Mouse (Mus musculus) Muller cell, postnatal 12 days (primary cell): Measurements from ENCODE around the gene Olfr618.
"Not testable (repeated sequence)": the region's sequence is repeated elsewhere in the genome, so short reads cannot be mapped to it uniquely, and the experiment has no call there.

Experiments used
- DNase-seq: peaks from one replicate; pipeline ENCODE4 v3.0.0-alpha.2; 2015; ENCODE audit errors: inconsistent ontology term

Gene Olfr618

DNA sequence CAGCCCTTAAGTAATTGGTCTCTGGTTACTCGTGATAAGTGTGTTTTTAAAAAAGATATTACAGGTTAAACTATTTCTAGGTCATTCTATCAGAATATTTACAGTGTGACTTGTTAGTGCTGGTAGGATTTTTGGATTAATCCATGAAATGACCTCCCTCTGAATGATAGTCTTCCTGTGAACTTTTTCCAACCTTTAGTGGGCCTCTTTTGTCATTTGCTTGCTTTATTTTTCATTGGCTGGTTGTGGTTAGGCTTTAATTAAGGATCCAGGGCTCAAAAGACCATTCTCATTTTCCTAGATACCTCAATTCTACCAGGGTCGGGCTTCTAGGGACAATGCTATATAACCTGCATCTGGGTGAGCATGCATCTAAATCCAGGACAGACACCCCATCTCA, at the start of gene Olfr618:
Gene Olfr618, plus strand, starts transcription at position 301 of the 400 bp plus-strand sequence.
- no peak for DNase-seq

DNA sequence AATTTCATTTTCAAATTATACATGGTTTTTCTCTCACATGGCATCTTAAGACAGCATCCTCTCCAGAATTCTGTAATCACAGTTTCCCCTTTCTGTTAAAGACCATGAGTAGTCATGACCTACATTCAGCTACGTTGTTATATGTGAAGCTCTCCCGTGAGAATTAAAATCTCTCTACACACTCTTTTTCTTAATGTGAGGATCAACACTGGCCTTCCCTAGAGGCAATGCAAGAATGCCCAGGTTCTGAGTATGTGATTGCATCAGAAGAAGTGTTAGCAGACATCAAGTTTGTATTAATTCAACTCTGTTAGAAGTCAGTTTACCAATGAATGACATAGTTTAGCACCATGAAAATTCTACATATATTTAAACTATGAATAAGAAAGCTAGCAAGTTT, 47.3 kb upstream of the Olfr618 start, which contains the start of gene Olfr612:
Gene Olfr612, minus strand, starts transcription at position 101 of the 400 bp plus-strand sequence.
- not testable (repeated sequence) for DNase-seq

DNA sequence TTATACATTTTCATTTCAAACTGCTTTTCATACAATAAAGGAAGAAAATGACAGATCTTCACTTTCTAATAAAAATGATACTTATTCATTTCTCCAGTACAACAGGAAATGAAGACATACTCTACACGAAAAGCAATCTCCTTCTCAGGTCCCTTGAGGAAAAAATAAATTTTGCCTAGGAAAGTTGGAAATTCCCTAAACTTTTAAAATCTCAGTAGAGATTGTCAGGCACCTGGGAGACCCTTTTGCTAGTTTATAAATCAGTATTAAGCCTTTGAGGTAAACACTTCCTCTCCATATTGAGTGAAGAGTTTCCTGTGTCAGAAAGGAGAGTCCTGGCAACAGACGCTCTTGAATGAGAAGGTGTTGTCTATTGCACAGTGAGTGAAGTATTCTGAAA, 42.1 kb upstream of the Olfr618 start, which contains the start of gene Olfr613:
Gene Olfr613, plus strand, starts transcription at position 301 of the 400 bp plus-strand sequence.
- DNase-seq: no peak

DNA sequence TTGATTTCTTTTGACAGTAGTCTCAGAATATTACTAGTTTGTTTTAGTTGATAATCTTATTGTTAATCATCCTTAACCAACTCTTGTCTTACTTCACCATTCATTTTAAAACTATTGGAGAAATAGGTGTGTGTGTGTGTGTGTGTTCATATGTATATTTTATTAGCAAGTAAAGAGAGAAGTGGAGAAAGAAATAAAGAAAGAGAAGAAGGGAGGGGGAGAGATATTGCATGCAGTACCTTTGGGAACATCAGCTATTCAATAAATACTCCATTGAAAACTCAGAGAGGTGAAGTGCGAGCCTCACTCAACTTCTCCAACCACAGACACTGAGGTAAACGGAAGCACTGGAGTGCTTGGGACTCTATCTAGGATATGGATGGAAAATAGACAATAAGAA, 34.1 kb upstream of the Olfr618 start, which contains the start of gene Olfr615:
Gene Olfr615, plus strand, starts transcription at position 301 of the 400 bp plus-strand sequence.
- DNase-seq: no peak

DNA sequence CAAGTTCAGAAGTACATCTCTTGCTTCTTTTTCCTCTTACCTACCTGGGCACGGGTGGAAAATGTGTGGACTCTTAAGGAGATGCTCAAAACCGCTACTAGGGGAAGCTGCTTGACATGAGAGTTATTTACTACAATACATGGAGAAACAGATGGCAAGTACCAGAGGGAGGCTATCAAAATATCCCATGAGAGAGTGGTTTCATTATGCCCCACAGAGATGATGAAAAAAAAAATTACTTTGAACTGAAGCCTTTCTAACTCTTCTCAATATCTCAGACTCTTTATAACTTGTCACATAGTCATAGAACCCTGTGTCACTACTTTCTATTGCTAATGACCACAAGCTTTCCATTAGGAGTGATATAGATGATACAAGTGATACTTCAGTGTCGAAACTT, 20.9 kb upstream of the Olfr618 start, which contains the start of gene Olfr616:
Gene Olfr616, minus strand, starts transcription at position 101 of the 400 bp plus-strand sequence.
- DNase-seq: no peak

DNA sequence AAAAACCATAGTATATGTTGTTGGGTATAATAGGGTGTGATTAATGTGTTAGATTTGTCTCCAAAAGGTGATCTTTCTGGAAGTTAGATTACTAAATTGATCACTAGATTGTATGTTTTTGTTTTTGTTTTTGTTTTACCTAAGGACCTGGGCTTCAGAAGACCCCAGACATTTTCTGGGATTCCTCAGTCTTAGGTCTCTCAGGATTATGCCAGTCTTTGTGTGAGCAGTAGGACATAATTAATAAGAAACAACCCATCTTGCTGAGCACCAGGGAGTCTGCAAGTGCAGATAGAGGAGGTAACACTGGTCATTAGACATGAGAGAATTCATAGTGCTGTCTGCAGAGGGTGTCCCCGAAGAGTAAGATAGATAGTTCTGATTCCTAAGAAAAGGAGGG, 17.1 kb upstream of the Olfr618 start, which contains the start of gene Olfr617:
Gene Olfr617, plus strand, starts transcription at position 301 of the 400 bp plus-strand sequence.
- DNase-seq: no peak

DNA sequence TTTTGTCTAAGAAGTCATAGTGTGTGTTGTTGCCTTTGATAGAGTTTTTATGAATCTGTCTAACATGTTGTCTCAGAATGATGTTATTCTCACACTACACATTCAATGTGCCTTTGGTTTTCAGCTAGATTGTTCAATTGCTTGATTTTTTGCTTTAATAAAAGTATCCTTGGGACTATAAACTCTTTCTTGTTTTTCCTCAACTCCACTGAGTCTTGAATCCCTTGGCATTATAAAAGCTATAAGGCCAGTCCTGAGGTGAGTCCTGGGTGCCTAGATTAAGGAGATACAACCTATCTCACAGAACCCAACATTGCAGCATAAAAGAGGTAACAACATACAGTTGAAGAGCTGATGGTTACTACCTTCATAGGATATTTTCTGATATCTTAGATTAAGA, 10.4 kb downstream of the Olfr618 start, which contains the start of gene Olfr619:
Gene Olfr619, plus strand, starts transcription at position 301 of the 400 bp plus-strand sequence.
- DNase-seq: no peak

DNA sequence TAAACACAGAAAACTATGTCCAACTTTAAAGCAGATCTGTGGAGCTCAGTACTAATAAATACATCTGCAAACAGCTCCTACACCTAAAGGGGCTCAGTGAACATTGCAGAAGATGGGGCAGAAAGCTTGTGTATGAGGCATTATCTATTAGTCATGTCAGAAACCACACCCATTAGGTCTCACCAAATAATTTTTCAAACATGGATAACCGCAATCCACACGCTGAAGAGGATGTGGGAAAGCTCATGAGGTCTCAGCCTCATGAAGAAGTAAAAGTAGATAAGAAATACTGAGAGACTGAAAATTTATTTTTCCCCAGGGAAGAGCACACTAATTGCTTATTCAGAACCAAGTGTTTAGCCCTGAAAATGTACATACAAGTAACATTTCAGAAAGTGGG, 17.5 kb downstream of the Olfr618 start:
- no peak for DNase-seq

DNA sequence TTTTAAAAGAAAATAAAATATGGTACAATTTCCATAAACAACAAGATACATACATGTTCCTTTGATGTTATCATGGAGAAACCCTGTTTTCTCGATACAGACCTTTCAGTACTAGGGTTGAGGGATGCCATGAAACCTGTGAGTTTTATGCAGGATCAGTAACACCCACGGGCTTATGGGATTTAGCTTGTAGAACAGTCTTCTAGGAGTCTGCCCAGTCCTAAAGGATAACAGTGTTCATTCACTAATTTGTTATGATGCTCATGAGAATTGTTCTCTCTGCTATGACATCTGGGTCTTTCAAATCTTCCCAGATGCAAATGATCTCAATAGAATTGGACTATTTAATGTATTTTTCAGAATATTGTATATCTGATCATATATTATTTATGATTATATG, 22.5 kb downstream of the Olfr618 start, which contains the start of gene Olfr620:
Gene Olfr620, minus strand, starts transcription at position 101 of the 400 bp plus-strand sequence.
- DNase-seq: no peak

DNA sequence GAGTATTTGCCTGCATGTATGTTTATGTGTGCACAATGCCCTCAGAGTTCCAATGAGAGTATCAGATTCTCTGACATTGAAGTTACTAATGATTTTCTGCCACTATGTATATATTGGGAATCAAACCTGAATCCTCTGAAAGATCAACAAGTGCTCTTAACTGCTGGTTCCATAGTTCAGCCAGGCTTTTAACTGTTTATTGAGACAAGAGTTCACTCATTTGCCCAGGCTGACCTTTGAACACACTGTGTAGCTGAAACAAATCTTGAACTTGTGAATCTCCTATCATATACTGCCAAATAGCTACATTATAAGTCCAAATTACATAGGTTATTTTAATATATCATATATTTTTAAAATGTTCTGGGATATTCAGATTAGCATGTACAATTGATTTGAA, 46.9 kb downstream of the Olfr618 start:
- no peak for DNase-seq

DNA sequence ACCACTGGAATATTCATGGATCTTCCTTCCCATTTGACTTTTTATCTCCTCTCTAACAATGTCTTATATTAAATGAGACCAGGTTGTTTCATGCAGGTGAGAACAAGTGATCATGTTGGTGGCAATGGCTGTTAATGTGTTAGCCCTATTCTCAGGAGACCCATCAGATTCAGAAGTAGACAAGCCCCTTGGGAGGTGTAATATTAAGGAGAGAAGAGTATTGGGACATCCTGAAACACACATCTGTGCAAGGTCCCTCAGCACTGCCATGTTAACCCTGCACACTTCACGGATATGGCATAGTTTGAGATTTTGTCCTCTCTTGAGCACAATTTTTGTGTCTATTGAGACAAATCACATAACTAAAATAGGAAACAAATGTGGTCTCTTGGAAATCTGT, 52.7 kb downstream of the Olfr618 start, which contains the start of gene Olfr622:
Gene Olfr622, minus strand, starts transcription at position 101 of the 400 bp plus-strand sequence.
- no peak for DNase-seq

DNA sequence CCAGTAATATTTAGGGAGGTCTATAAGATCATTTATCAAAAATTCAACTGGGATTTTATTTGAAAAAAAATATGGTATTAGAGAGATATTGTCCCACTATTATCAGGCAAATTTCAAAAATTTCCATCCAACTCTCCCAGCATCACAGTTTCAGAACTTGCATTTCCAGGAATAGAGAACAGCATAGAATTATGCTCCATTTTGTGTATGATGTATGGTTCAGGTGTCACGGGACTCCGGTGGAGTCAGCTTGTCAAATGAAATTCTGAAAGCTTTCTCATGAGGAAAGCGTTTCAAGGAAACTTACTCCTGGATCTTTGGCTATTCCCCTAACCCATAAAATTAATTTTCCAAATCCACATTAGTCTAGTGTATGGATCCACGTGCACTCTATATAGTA, 54.2 kb downstream of the Olfr618 start:
- DNase-seq: no peak
